Mouse (Mus musculus): ENCODE measurements at regions not wholly inside any gene's neighbourhood (a gene's known extent, or its start where the extent isn't known, plus 50 kb on each side); places are given as distances from the start of the nearest gene placed in this dataset.

GRCm38 (mm10) chr13:57365096-57365495 lies 469.3 kb upstream of the Trpc7 start:
- DNase-seq = no peak

GRCm38 (mm10) chr13:57364396-57364795 lies 468.6 kb upstream of the Trpc7 start:
- no peak for DNase-seq

GRCm38 (mm10) chr13:57362563-57362962 lies 466.8 kb upstream of the Trpc7 start:
- DNase-seq = no peak

GRCm38 (mm10) chr13:57361286-57361685 lies 465.5 kb upstream of the Trpc7 start:
- DNase-seq = no peak

GRCm38 (mm10) chr13:57354606-57355005 lies 458.8 kb upstream of the Trpc7 start:
- DNase-seq = no peak

- no peak for DNase-seq
Observed at GRCm38 (mm10) chr13:57353976-57354375, 458.2 kb upstream of the Trpc7 start.

- no peak for DNase-seq
Observed at GRCm38 (mm10) chr13:57350828-57351227, 455.0 kb upstream of the Trpc7 start.

- no peak for DNase-seq
Observed at GRCm38 (mm10) chr13:57338676-57339075, 442.9 kb upstream of the Trpc7 start.

- no peak for DNase-seq
Observed at GRCm38 (mm10) chr13:57336596-57336995, 440.8 kb upstream of the Trpc7 start.

GRCm38 (mm10) chr13:57332976-57333375 lies 437.2 kb upstream of the Trpc7 start:
- no peak for DNase-seq

GRCm38 (mm10) chr13:57331868-57332267 lies 436.1 kb upstream of the Trpc7 start:
- DNase-seq = no peak

- no peak for DNase-seq
Observed at GRCm38 (mm10) chr13:57325306-57325925, 429.6 kb upstream of the Trpc7 start.

GRCm38 (mm10) chr13:57316211-57317005 lies 420.6 kb upstream of the Trpc7 start:
- no peak for DNase-seq

GRCm38 (mm10) chr13:57314512-57314911 lies 418.7 kb upstream of the Trpc7 start:
- no peak for DNase-seq

- no peak for DNase-seq
Observed at GRCm38 (mm10) chr13:57313731-57314130, 417.9 kb upstream of the Trpc7 start.

- DNase-seq = no peak
Observed at GRCm38 (mm10) chr13:57311235-57311634, 415.4 kb upstream of the Trpc7 start.

- DNase-seq = no peak
Observed at GRCm38 (mm10) chr13:57309618-57310017, 413.8 kb upstream of the Trpc7 start.

- no peak for DNase-seq
Observed at GRCm38 (mm10) chr13:57307971-57308903, 412.4 kb upstream of the Trpc7 start.

- no peak for DNase-seq
Observed at GRCm38 (mm10) chr13:57305586-57305985, 409.8 kb upstream of the Trpc7 start.

- DNase-seq = no peak
Observed at GRCm38 (mm10) chr13:57303805-57304204, 408.0 kb upstream of the Trpc7 start.

- no peak for DNase-seq
Observed at GRCm38 (mm10) chr13:57291737-57292490, 396.1 kb upstream of the Trpc7 start.

- no peak for DNase-seq
Observed at GRCm38 (mm10) chr13:57286168-57286567, 390.4 kb upstream of the Trpc7 start.

- no peak for DNase-seq
Observed at GRCm38 (mm10) chr13:57282816-57283215, 387.0 kb upstream of the Trpc7 start.

All from cerebellum, adult 9-10 months (tissue).